Mouse (Mus musculus): ENCODE results near the gene Hcn2.

DNA sequence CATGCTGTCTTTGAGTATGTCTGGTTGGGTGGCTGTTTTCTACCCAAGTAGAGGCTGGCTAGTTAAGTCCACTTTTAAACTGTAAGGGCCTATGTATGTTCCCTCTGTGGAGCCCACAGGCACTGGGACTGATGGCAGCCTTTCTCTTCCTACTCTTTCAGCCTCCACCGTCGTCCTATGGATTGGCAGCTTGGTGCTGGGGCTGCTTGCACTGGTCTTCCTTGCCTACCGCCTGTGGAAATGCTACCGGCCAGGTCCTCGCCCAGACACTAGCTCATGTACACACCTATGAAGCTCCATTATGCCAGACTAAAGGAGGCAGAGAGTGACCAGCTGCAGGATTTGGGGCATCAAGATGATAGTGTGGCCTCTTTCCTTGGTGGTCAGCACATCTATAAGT is 48.4 kb upstream of the Hcn2 start:
- TF ChIP-seq USF1 (IDR thresholded peaks at IDR 0.05; ENCODE audit: low read depth, low read length) (no peak), HCFC1 (IDR thresholded peaks at IDR 0.05; ENCODE audit: low read depth, low read length) (no peak), EP300 (IDR thresholded peaks at IDR 0.05; ENCODE audit: low read length) (no peak), MAX (IDR thresholded peaks at IDR 0.05; ENCODE audit: low read length) (no peak)

Measured in CH12.LX (cell line).